Mouse (Mus musculus): ENCODE measurements around the gene Gm20479. TPM values are rescaled to one million over a fixed set of nuclear protein-coding genes. Genes with fewer than 3 reads are reported as not detected.

Gene Gm20479
- polyA plus RNA-seq, 1 experiment from 2014 or later, result not detected

- Histone ChIP-seq H3K4me3 (ENCODE audit: inconsistent target) (no peak overlapping the region), H3K36me3 (ENCODE audit: inconsistent target) (no peaks in the 10 kb centered on the region), H3K79me2 (ENCODE audit: inconsistent target) (no peaks in the 10 kb centered on the region), H3K27ac (no peak overlapping the region)
- WGBS (ENCODE audit: missing documents), result 2% methylated on average over 70 of the region's 77 CpGs
Measured at GRCm38 (mm10) chr7:27333316-27333941, 23.8 kb downstream of the Gm20479 start.

- 2% methylated on average over 24 of the region's 39 CpGs for WGBS (ENCODE audit: missing documents)
Measured at GRCm38 (mm10) chr7:27332353-27333199, 24.6 kb downstream of the Gm20479 start.

GRCm38 (mm10) chr7:27331854-27332253 lies 25.4 kb downstream of the Gm20479 start:
- 5% methylated on average over 8 of the region's 8 CpGs for WGBS (ENCODE audit: missing documents)
- Histone ChIP-seq H3K79me2 (ENCODE audit: inconsistent target) (no peaks in the 10 kb centered on the region), H3K27ac (no peak overlapping the region), H3K36me3 (ENCODE audit: inconsistent target) (no peaks in the 10 kb centered on the region), H3K4me3 (ENCODE audit: inconsistent target) (no peak overlapping the region)

More at GRCm38 (mm10) chr7:27332353-27333199, 24.6 kb downstream of the Gm20479 start:
- Histone ChIP-seq H3K36me3 (ENCODE audit: inconsistent target) (no peaks in the 10 kb centered on the region), H3K27ac (no peak overlapping the region), H3K4me3 (ENCODE audit: inconsistent target) (no peak overlapping the region), H3K79me2 (ENCODE audit: inconsistent target) (no peaks in the 10 kb centered on the region)

- Histone ChIP-seq H3K4me3 (ENCODE audit: inconsistent target) (no peak overlapping the region), H3K79me2 (ENCODE audit: inconsistent target) (no peaks in the 10 kb centered on the region), H3K27ac (no peak overlapping the region), H3K36me3 (ENCODE audit: inconsistent target) (no peaks in the 10 kb centered on the region)
- 4% methylated on average over 8 of the region's 8 CpGs for WGBS (ENCODE audit: missing documents)
Measured at GRCm38 (mm10) chr7:27331541-27331851, 25.7 kb downstream of the Gm20479 start.

- H3K4me3 ChIP-seq (ENCODE audit: inconsistent target), result peak overlapping the region; percentile 38
- no peaks in the 10 kb centered on the region for H3K79me2 ChIP-seq (ENCODE audit: inconsistent target)
- H3K36me3 ChIP-seq (ENCODE audit: inconsistent target), result no peaks in the 10 kb centered on the region
- no peak overlapping the region for H3K27ac ChIP-seq
- under 1% methylated on average over 38 of the region's 39 CpGs for WGBS (ENCODE audit: missing documents)
Measured at GRCm38 (mm10) chr7:27330709-27331540, 26.3 kb downstream of the Gm20479 start.

- H3K4me3 ChIP-seq (ENCODE audit: inconsistent target), result peak overlapping the region; percentile 38
- 19% methylated on average over 17 of the region's 17 CpGs for WGBS (ENCODE audit: missing documents)
- no peak overlapping the region for H3K27ac ChIP-seq
Measured at GRCm38 (mm10) chr7:27329981-27330380, 27.2 kb downstream of the Gm20479 start.

GRCm38 (mm10) chr7:27329326-27329947 lies 27.8 kb downstream of the Gm20479 start:
- Histone ChIP-seq H3K27ac (no peak overlapping the region), H3K79me2 (ENCODE audit: inconsistent target) (no peaks in the 10 kb centered on the region), H3K36me3 (ENCODE audit: inconsistent target) (no peaks in the 10 kb centered on the region), H3K4me3 (ENCODE audit: inconsistent target) (no peak overlapping the region)
- 4% methylated on average over 45 of the region's 45 CpGs for WGBS (ENCODE audit: missing documents)

More at GRCm38 (mm10) chr7:27329981-27330380, 27.2 kb downstream of the Gm20479 start:
- Histone ChIP-seq H3K79me2 (ENCODE audit: inconsistent target) (no peaks in the 10 kb centered on the region), H3K36me3 (ENCODE audit: inconsistent target) (no peaks in the 10 kb centered on the region)

GRCm38 (mm10) chr7:27328648-27329047 lies 28.6 kb downstream of the Gm20479 start:
- Histone ChIP-seq H3K36me3 (ENCODE audit: inconsistent target) (no peaks in the 10 kb centered on the region), H3K4me3 (ENCODE audit: inconsistent target) (no peak overlapping the region), H3K27ac (no peak overlapping the region), H3K79me2 (ENCODE audit: inconsistent target) (no peaks in the 10 kb centered on the region)
- WGBS (ENCODE audit: missing documents), result 30% methylated on average over 16 of the region's 16 CpGs

GRCm38 (mm10) chr7:27328161-27328560 lies 29.1 kb downstream of the Gm20479 start:
- Histone ChIP-seq H3K79me2 (ENCODE audit: inconsistent target) (no peaks in the 10 kb centered on the region), H3K27ac (no peak overlapping the region), H3K4me3 (ENCODE audit: inconsistent target) (no peak overlapping the region), H3K36me3 (ENCODE audit: inconsistent target) (no peaks in the 10 kb centered on the region)
- 86% methylated on average over 10 of the region's 11 CpGs for WGBS (ENCODE audit: missing documents)

- WGBS (ENCODE audit: missing documents), result 96% methylated on average over 8 of the region's 8 CpGs
- H3K36me3 ChIP-seq (ENCODE audit: inconsistent target), result no peaks in the 10 kb centered on the region
Measured at GRCm38 (mm10) chr7:27327500-27327899, 29.7 kb downstream of the Gm20479 start.

GRCm38 (mm10) chr7:27326101-27326880 lies 30.9 kb downstream of the Gm20479 start:
- WGBS (ENCODE audit: missing documents), result 64% methylated on average over 31 of the region's 34 CpGs
- Histone ChIP-seq H3K36me3 (ENCODE audit: inconsistent target) (no peaks in the 10 kb centered on the region), H3K79me2 (ENCODE audit: inconsistent target) (no peaks in the 10 kb centered on the region), H3K4me3 (ENCODE audit: inconsistent target) (no peak overlapping the region), H3K27ac (no peak overlapping the region)

More at GRCm38 (mm10) chr7:27327500-27327899, 29.7 kb downstream of the Gm20479 start:
- Histone ChIP-seq H3K27ac (no peak overlapping the region), H3K79me2 (ENCODE audit: inconsistent target) (no peaks in the 10 kb centered on the region), H3K4me3 (ENCODE audit: inconsistent target) (no peak overlapping the region)

GRCm38 (mm10) chr7:27325697-27326096 lies 31.5 kb downstream of the Gm20479 start:
- Histone ChIP-seq H3K79me2 (ENCODE audit: inconsistent target) (no peaks in the 10 kb centered on the region), H3K4me3 (ENCODE audit: inconsistent target) (no peak overlapping the region), H3K36me3 (ENCODE audit: inconsistent target) (no peaks in the 10 kb centered on the region), H3K27ac (no peak overlapping the region)
- WGBS (ENCODE audit: missing documents), result 2% methylated on average over 24 of the region's 24 CpGs

- Histone ChIP-seq H3K36me3 (ENCODE audit: inconsistent target) (no peaks in the 10 kb centered on the region), H3K27ac (no peak overlapping the region), H3K4me3 (ENCODE audit: inconsistent target) (no peak overlapping the region), H3K79me2 (ENCODE audit: inconsistent target) (no peaks in the 10 kb centered on the region)
- 83% methylated on average over 18 of the region's 20 CpGs for WGBS (ENCODE audit: missing documents)
Measured at GRCm38 (mm10) chr7:27324928-27325327, 32.3 kb downstream of the Gm20479 start.

GRCm38 (mm10) chr7:27324161-27324560 lies 33.1 kb downstream of the Gm20479 start:
- WGBS (ENCODE audit: missing documents), result 97% methylated on average over 10 of the region's 11 CpGs
- no peaks in the 10 kb centered on the region for H3K36me3 ChIP-seq (ENCODE audit: inconsistent target)
- H3K79me2 ChIP-seq (ENCODE audit: inconsistent target), result no peaks in the 10 kb centered on the region
- H3K4me3 ChIP-seq (ENCODE audit: inconsistent target), result no peak overlapping the region
- no peak overlapping the region for H3K27ac ChIP-seq

Measured in macrophage (primary cell).